Mouse (Mus musculus) ES-Bruce4 (cell line): Measurements from ENCODE around the gene Ctsk.

ENCODE experiments used
- CTCF ChIP-seq: IDR thresholded peaks from one replicate; pipeline ENCODE4 v1.8.1; 2011; ENCODE audit warnings: low read depth, low read length
- EP300 ChIP-seq: IDR thresholded peaks from 2 replicates; pipeline ENCODE4 v1.6.1; 2011; ENCODE audit warnings: low read depth, low read length; ENCODE audit not compliant: insufficient read depth
- POLR2A ChIP-seq: IDR thresholded peaks from one replicate; pipeline ENCODE4 v1.8.1; 2011; ENCODE audit warnings: low read length; ENCODE audit not compliant: insufficient read depth

DNA sequence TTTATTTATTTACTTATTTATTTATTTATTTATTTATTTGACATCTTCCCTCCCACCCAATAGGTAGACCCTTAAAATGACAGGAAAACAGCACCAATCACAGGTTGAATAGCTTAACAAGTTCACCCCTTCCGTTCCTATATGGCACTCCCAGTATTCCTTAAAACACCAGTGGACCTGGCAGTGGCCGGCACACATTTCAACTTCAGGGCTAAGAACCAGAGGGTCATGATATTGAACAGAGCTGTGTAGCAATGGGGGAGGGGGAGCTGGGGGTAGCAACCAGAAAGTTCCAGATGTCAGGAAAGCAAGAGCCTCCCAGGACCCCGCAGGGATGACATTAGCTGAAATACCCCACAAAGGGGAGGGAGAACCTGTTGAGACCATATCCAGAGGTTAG is 21.0 kb downstream of the Ctsk start:
- TF ChIP-seq POLR2A: no peak
- no peak for TF ChIP-seq CTCF
- TF ChIP-seq EP300: no peak
